Mouse (Mus musculus) right cerebral cortex, postnatal 25 days (tissue): ENCODE data around the gene Nap1l2.
A peak's percentile ranks its signal among the peaks of the same experiment; 100 is the strongest.
"Not testable (repeated sequence)": the region's sequence is repeated elsewhere in the genome, so short reads cannot be mapped to it uniquely, and the experiment has no call there.

Experiments used
- DNase-seq: peaks from one replicate; pipeline ENCODE4 v3.0.0; 2022

Gene Nap1l2

DNA sequence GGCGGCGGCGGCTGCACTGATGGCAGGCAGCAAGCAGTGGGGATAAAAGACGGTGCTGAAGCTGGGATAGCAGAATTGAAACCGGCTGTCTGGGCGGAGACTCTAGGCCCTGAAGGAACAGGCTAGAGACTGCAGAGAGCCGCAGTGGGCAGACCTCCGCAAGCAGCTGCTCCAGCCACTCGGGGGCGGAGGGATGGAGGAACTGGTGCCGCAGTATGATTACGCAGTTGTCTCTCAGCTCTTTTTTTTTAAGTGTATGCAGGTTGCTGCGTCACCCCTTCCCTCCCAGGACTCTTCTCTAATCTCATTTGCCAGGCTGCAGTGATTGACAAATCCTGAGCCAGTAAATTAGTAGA lies at the start of gene Nap1l2:
Gene Nap1l2, minus strand, starts transcription at position 210 of the 356 bp plus-strand sequence.
- peak; percentile 78 for DNase-seq

DNA sequence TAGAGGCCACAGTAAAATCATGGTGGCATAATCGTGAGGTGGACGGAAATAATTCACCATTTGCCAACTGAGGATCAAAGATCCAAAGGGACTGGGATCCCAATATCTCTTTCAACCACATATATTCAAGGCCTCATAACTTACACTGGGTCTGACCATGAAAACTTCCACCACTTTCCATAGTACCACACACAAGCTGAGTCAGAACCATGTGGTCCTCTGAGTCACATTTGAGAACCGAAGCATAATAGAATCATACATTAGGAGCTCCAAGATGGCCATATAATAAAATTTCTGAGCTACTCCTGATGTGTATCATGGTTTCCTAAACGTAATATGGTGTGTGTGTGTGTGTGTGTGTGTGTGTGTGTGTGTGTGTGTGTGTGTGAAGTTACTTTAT lies 28.8 kb upstream of the Nap1l2 start:
- DNase-seq, result no peak

DNA sequence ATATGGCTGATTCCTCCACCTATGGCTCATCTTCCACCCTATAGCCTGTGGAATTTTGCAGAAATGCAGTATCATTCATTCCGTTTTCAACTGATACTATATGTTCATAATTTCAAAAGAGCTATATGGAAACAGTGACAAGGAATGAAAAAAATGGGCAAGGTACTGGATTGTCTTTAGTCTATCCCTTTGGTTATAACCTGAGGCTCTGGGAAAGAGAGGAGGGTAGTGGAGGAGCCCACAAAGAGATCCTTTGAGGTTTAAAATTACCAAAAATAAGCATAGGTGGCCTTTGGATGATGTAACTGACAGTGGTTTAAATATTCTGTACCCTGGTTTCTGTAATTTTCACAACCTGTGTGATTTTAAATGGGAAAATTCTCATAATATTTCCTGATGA lies 389 bp upstream of the Nap1l2 start:
- DNase-seq, result no peak

DNA sequence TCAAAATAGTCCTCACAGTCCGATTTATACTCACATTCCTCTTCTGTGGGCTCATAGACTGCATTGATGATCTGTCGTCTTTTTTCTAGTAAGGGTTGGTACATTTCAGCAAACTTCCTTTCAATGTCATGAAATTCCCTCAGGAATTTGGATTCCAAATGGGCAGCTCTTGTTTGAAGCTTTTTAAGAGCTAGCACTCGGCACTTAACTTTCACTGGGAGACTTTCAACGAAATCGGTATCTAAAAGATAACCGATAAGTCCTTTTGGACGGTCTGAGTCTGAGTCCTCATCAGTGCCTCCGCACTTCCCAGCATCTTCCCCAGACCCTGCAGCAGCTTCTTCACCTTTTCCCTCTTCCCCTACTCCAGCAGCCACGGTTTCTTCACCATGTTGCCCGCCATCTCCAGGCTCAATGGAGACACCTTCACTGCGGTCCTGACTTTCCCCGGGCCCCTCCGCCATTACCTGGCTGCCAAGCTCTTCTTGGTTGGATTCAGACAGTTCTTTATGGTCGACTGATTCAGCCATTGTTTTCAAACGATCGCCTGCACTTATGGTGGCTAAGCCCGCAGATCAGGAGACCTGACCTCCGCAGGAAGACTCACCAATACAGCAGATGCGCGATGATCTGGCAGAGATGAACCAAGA lies 534 bp downstream of the Nap1l2 start:
- no peak for DNase-seq

- DNase-seq, result no peak
Measured at GRCm38 (mm10) chrX:103183536-103183935, 2.9 kb downstream of the Nap1l2 start.

DNA sequence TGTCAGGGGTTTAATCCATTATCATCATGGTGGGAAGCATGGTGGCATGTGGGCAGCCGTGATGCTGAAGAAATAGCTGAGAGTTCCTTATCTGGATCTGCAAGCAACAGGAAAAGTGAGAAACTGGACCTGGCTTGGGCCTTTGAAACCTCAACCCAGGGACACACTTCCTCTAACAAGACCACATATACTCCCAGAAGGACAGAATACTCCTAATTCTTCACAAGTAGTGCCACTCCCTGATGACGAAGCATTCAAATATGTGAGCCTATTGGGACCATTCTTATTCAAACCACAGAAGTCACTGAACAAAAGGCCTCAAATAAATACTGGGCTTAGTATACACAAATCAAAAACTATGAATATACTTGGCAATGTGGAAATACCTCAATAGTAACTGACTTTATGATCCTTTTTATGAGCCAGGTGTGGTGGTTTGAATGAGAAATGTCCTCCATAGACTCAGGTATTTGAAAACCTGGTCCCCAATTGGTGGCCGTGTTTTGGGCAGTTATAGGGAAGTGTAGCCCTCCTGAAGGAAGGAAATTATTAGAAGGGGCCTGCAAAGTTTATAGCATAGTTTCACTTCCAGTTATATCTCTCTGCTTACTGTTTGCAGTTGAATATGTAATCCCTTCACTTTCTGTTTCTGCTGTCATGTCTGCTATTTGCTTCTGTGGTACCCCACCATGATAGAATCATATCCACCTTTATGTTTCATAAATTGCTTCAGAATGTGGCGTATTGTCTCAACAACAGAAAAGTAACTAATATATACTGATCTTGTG lies 6.5 kb downstream of the Nap1l2 start:
- DNase-seq, result no peak

- not testable (repeated sequence) for DNase-seq
Measured at GRCm38 (mm10) chrX:103164948-103165605, 21.4 kb downstream of the Nap1l2 start.

- DNase-seq, result no peak
Measured at GRCm38 (mm10) chrX:103156134-103156533, 30.3 kb downstream of the Nap1l2 start.

- no peak for DNase-seq
Measured at GRCm38 (mm10) chrX:103138549-103138948, 47.9 kb downstream of the Nap1l2 start.
